Mouse (Mus musculus) central nervous system, embryonic 18 days (tissue): ENCODE results near the gene Entpd5. TPM values are rescaled to one million over a fixed set of nuclear protein-coding genes. Genes with fewer than 3 reads are reported as not detected.

ENCODE experiments used
- polyA plus RNA-seq: library from polyadenylated mRNA; depleted of rRNA; stranded (reverse); fragments of >200 nt; gene quantifications from 2 replicates; pipeline ENCODE4 v1.2.3, GENCODE M21; 2012; rRNA removed

Entpd5 gene
- 9.4 and 12.0 TPM in 2 replicates for polyA plus RNA-seq

GRCm38 (mm10) chr12:84408819-84409507 is at the start of gene Entpd5, which contains the start of gene Bbof1:
TSS of gene Entpd5 (minus strand) at chr12:84409029.
TSS of gene Bbof1 (plus strand) at chr12:84409071.

GRCm38 (mm10) chr12:84450718-84451646 is 42.2 kb upstream of the Entpd5 start, which contains the start of the genes Aldh6a1 and Lin52:
TSS of gene Aldh6a1 (minus strand) at chr12:84451004.
TSS of gene Lin52 (plus strand) at chr12:84451422.

GRCm38 (mm10) chr12:84416834-84417604 is 8.2 kb upstream of the Entpd5 start, which contains the start of gene Rnf113a2:
TSS of gene Rnf113a2 (plus strand) at chr12:84417196.

GRCm38 (mm10) chr12:84361555-84362489 is 47.0 kb downstream of the Entpd5 start, which contains the start of the genes Coq6 and Fam161b:
TSS of gene Coq6 (plus strand) at chr12:84361657.
TSS of gene Fam161b (minus strand) at chr12:84361833.

Other genes with a start within 250 kb of the Entpd5 start
- 5.2 and 5.3 TPM in 2 replicates for gene Elmsan1, start 190.1 kb downstream of the Entpd5 start, polyA plus RNA-seq
- 11.2 and 12.2 TPM in 2 replicates for gene Ptgr2, start 123.8 kb downstream of the Entpd5 start, polyA plus RNA-seq
- gene Zfp410, start 92.2 kb downstream of the Entpd5 start, polyA plus RNA-seq = 53.0 and 54.0 TPM in 2 replicates
- gene Coq6, start 47.4 kb downstream of the Entpd5 start, polyA plus RNA-seq = 45.1 and 45.4 TPM in 2 replicates
- gene Fam161b, start 47.2 kb downstream of the Entpd5 start, polyA plus RNA-seq = 18.1 and 19.9 TPM in 2 replicates
- 5.9 and 6.2 TPM in 2 replicates for gene Bbof1, start within 50 bp of the Entpd5 start, polyA plus RNA-seq
- gene Rnf113a2, start 8.2 kb upstream of the Entpd5 start, polyA plus RNA-seq = 15.4 and 16.8 TPM in 2 replicates
- 21.0 and 22.3 TPM in 2 replicates for gene Aldh6a1, start 42.0 kb upstream of the Entpd5 start, polyA plus RNA-seq
- gene Lin52, start 42.4 kb upstream of the Entpd5 start, polyA plus RNA-seq = 21.8 and 23.9 TPM in 2 replicates
- gene Vsx2, start 160.7 kb upstream of the Entpd5 start, polyA plus RNA-seq = 0.67 and 0.75 TPM in 2 replicates
- gene Abcd4, start 208.4 kb upstream of the Entpd5 start, polyA plus RNA-seq = 23.6 and 25.4 TPM in 2 replicates
- 0.05 and 0.09 TPM in 2 replicates for gene Vrtn, start 232.0 kb upstream of the Entpd5 start, polyA plus RNA-seq